Mouse (Mus musculus) cortical plate, adult 2 months (tissue): Measurements from ENCODE around the gene Kbtbd13. TPM values are rescaled to one million over a fixed set of nuclear protein-coding genes. Genes with fewer than 3 reads are reported as not detected.

Source experiments
- H3K27ac ChIP-seq: fragments of 200-500 bp; 2 replicates; pipeline ENCODE4 v1.5.1; 2012; ENCODE audit warnings: low read length, control low read depth, inconsistent platforms; ENCODE audit not compliant: insufficient read depth
- H3K4me1 ChIP-seq: fragments of 200-500 bp; 2 replicates; pipeline ENCODE4 v1.6.1; 2011; ENCODE audit warnings: low read length; ENCODE audit not compliant: control insufficient read depth, insufficient read depth
- H3K4me3 ChIP-seq: fragments of 200-500 bp; 2 replicates; pipeline ENCODE4 v1.5.1; 2011; ENCODE audit warnings: mild to moderate bottlenecking, low read length, control low read depth; ENCODE audit not compliant: insufficient read depth
- CTCF ChIP-seq: fragments of 200-500 bp; IDR thresholded peaks from 2 replicates; pipeline ENCODE4 v1.5.1; 2011; ENCODE audit warnings: mild to moderate bottlenecking, control low read depth, low read length; ENCODE audit not compliant: insufficient read depth; ENCODE audit errors: extremely low read depth
- POLR2A ChIP-seq: fragments of 200-500 bp; IDR thresholded peaks from 2 replicates; pipeline ENCODE4 v1.6.1; 2011; ENCODE audit warnings: mild to moderate bottlenecking, low read length, control low read depth; ENCODE audit not compliant: insufficient read depth; ENCODE audit errors: extremely low read depth
- polyA plus RNA-seq: library from polyadenylated mRNA; depleted of rRNA; stranded (reverse); fragments of >200 nt; gene quantifications from 2 replicates; pipeline ENCODE4 v1.2.3, GENCODE M21; 2012; rRNA removed

Gene Kbtbd13
- 0.17 and 0.34 TPM in 2 replicates for polyA plus RNA-seq

GRCm38 (mm10) chr9:65391613-65391964 is at the start of gene Kbtbd13:
Gene Kbtbd13, minus strand, starts transcription at chr9:65391652.
- no peaks in the 10 kb centered on the region for H3K4me1 ChIP-seq
- no peak within 1 kb of the TSS for H3K27ac ChIP-seq
- no peak for TF ChIP-seq CTCF
- no peak for TF ChIP-seq POLR2A
- no peak within 1 kb of the TSS for H3K4me3 ChIP-seq

DNA sequence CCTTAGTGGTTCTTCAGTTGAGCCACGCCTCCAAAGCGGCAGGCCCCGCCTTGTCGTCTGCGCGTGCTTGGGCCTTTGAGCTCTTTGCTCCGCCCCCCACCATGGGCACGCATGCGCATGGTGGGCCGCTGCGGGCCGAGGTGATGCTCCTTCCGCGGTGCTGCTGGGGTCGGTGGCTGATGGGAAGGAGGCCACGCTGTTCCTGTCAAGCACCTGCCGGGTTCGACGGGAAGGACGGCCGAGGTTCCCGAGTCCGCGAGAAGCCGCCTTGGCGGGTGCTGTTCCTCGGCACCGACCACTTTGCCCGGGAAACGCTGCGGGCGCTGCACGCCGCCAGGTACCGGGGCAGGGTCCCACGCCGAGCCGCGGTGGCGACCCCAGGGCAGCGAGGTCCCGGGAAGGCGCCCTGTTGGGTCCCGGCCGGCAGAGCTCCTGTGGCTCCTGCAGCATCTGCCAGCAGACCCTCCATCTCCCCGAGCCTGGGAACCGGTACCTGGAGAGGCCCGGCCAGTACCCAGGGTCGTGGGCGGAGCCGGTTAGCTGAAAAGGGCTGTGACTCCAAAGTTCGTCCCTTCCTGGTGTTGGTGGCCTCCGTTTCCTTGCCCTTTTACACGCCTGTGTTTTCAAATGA is 44.3 kb upstream of the Kbtbd13 start, which contains the start of gene Mtfmt:
Gene Mtfmt (plus strand): TSS at position 112 of the 631 bp plus-strand sequence.
- peak within 1 kb of the TSS; percentile 52 for H3K4me3 ChIP-seq
- no peak within 1 kb of the TSS for H3K27ac ChIP-seq
- TF ChIP-seq CTCF (no peak), POLR2A (peak; percentile 92; the same call in 1 of the 2 replicates)
- peaks cover 4% of the 10 kb centered on the region for H3K4me1 ChIP-seq

GRCm38 (mm10) chr9:65435211-65435610 is 43.8 kb upstream of the Kbtbd13 start:
- Histone ChIP-seq H3K4me1 (peaks cover 4% of the 10 kb centered on the region), H3K4me3 (peak overlapping the region; percentile 52; the same call in 1 of the 2 replicates), H3K27ac (no peak overlapping the region)
- TF ChIP-seq CTCF (no peak), POLR2A (no peak)

DNA sequence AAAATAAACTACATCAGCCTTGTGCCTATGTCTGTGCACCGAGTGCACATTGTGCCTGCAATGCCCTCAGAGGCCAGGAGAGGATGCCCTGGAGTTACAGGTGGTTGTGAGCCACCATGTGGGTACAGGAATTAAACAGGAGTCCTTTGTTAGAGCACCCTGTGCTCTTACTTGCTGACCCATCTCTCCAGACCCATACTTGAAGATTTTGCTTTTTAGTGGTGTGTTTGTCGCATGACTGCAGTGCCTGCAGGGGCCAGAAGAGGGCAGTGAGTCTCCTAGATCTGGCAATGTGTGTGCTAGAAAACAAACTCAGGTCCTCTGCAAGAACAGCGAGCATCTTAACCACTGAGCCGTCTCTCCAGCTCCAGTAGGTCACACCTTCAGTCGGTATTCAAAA is 42.7 kb upstream of the Kbtbd13 start:
- TF ChIP-seq CTCF (peak; percentile 36), POLR2A (no peak)
- H3K4me1 ChIP-seq, result peaks cover 4% of the 10 kb centered on the region
- H3K27ac ChIP-seq, result no peak overlapping the region
- no peak overlapping the region for H3K4me3 ChIP-seq

GRCm38 (mm10) chr9:65432236-65432635 is 40.8 kb upstream of the Kbtbd13 start:
- Histone ChIP-seq H3K27ac (no peak overlapping the region), H3K4me3 (no peak overlapping the region), H3K4me1 (peaks cover 4% of the 10 kb centered on the region)
- TF ChIP-seq CTCF (peak; percentile 95), POLR2A (no peak)

- H3K4me3 ChIP-seq, result no peak overlapping the region
- no peak for TF ChIP-seq CTCF
- TF ChIP-seq POLR2A, result no peak
- no peaks in the 10 kb centered on the region for H3K4me1 ChIP-seq
- H3K27ac ChIP-seq, result no peak overlapping the region
Measured at GRCm38 (mm10) chr9:65430921-65431320, 39.5 kb upstream of the Kbtbd13 start.

DNA sequence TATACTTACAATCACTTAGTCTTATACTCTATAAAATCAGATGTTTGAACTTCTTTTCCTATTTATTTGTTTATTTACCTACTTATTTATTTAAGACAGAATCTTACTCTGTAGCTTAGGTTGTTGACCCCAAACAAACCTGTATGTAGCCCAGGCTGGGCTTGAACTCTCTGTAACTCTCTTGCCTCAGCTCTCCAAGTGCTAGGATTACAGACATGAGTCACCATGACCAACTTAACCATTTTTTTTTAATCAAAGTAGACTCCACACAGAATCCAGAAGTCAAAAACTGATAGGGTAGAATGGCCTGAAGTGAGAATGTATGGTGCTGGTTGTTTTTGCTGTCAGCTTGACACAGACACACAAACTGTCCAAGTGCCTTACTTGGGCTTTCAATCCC is 38.9 kb upstream of the Kbtbd13 start:
- Histone ChIP-seq H3K27ac (no peak overlapping the region), H3K4me1 (no peaks in the 10 kb centered on the region), H3K4me3 (no peak overlapping the region)
- TF ChIP-seq CTCF (no peak), POLR2A (no peak)

GRCm38 (mm10) chr9:65428003-65428402 is 36.6 kb upstream of the Kbtbd13 start:
- Histone ChIP-seq H3K27ac (no peak overlapping the region), H3K4me3 (no peak overlapping the region), H3K4me1 (no peaks in the 10 kb centered on the region)
- no peak for TF ChIP-seq POLR2A

DNA sequence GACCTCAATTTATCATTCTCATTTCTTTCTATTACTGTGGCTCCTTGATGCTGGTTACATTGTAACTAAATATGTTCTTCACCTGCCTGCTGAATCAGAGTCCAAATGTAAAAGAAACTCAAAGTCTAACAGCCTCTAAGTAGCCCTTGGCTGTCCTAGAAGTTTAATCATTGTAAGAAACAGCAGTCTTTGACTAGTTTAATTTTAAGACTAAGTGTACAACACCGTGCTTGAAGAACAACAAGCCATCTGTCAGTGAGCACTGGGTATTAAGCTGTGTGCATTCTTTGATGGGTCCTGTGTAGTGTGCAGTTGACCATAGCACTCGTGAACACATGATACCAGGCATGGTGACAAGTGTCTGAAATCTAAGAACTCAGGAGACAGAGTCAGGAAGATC is 36.1 kb upstream of the Kbtbd13 start:
- TF ChIP-seq POLR2A (no peak), CTCF (no peak)
- no peak overlapping the region for H3K27ac ChIP-seq
- H3K4me3 ChIP-seq, result no peak overlapping the region
- no peaks in the 10 kb centered on the region for H3K4me1 ChIP-seq

DNA sequence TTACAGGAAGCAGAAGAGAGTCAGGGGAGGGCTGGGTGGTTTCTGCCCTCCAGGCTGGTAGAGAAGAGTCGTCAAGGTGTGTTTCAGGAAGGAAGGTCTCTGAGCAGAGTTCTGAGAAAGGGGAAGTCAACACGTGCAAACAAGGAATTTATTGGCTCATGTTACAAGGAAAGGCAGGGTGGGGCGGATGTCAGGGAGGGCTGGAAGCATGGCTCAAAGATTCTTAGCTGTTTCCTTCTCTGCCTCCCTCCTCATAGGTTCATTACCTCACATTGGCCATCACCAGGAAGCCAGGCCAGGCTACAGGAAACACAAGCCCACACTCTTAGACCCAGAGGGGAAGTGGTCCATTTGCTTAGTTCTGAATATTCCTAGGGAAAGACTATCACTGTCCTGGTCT is 32.9 kb upstream of the Kbtbd13 start:
- H3K4me1 ChIP-seq, result no peaks in the 10 kb centered on the region
- no peak overlapping the region for H3K27ac ChIP-seq
- TF ChIP-seq POLR2A (no peak), CTCF (no peak)
- no peak overlapping the region for H3K4me3 ChIP-seq
